ENCODE assay signal across 9 mouse cellular contexts in genomic region chr2:118510447-118511310, GRCm38 (mm10). TPM values are rescaled to one million over a fixed set of nuclear protein-coding genes. Genes with fewer than 3 reads are reported as not detected.
A peak's percentile ranks its signal among the peaks of the same experiment; 100 is the strongest.
DNase-seq lines count a peak whose midpoint lies in the region; ATAC-seq and TF ChIP-seq lines count a peak whose summit lies in the region.
"Had no signal": no experiment of that assay in that cellular context is flagged by ENCODE, and none has a peak within 500 bp of the region (broad histone marks: within the 10 kb centered on the region; RNA-seq: fewer than 3 reads in every experiment).

No protein-coding gene starts in this region.

- peak; percentile 33 for DNase-seq in liver
- peak; percentile 87 for DNase-seq in heart, postnatal 0 days (ENCODE audit: low spot score)
- peak; percentile 99 to 100 for DNase-seq in kidney, postnatal 25 days
- peak; percentile 55 for DNase-seq in urinary bladder, postnatal 25 days (ENCODE audit: low spot score)

- H3K4me3 ChIP-seq in liver, embryonic 12.5 days = no peak overlapping the region
- no peak overlapping the region for H3K4me3 ChIP-seq in forebrain, embryonic 16.5 days (replicated peaks; ENCODE audit: low read length)
- H3K4me3 ChIP-seq in heart, postnatal 0 days (ENCODE audit: low read depth, low read length) = no peak overlapping the region
- H3K4me3 ChIP-seq in limb, embryonic 15.5 days = no peak overlapping the region
- no peak overlapping the region for H3K4me3 ChIP-seq in neural tube, embryonic 14.5 days (ENCODE audit: low read depth, low read length)
- H3K4me3 ChIP-seq: erythroblast, embryonic 14.5 days had no signal

- no peak overlapping the region for H3K27ac ChIP-seq in liver, embryonic 12.5 days
- peak overlapping the region; percentile 48; the same call in 1 of the 2 replicates for H3K27ac ChIP-seq in forebrain, embryonic 16.5 days (ENCODE audit: low read length)
- H3K27ac ChIP-seq in heart, postnatal 0 days (ENCODE audit: low read depth) = peak overlapping the region; percentile 77
- H3K27ac ChIP-seq in limb, embryonic 15.5 days = peak overlapping the region; percentile 3; the same call in 1 of the 2 replicates
- H3K27ac ChIP-seq in neural tube, embryonic 14.5 days (ENCODE audit: low read depth, low read length) = peak overlapping the region; percentile 34; the same call in 1 of the 2 replicates

- no peak for ATAC-seq in liver, embryonic 12.5 days
- peak; percentile 95 for ATAC-seq in forebrain, embryonic 16.5 days
- peak; percentile 94 for ATAC-seq in heart, postnatal 0 days (ENCODE audit: insufficient read depth, low read depth)
- ATAC-seq in limb, embryonic 15.5 days (ENCODE audit: insufficient number of reproducible peaks, low FRiP score, low TSS enrichment, low read depth) = peak; percentile 80
- peak; percentile 95 for ATAC-seq in neural tube, embryonic 14.5 days (ENCODE audit: low read depth)

- H3K9me3 ChIP-seq in liver, embryonic 12.5 days (replicated peaks) = no peaks in the 10 kb centered on the region
- no peaks in the 10 kb centered on the region for H3K9me3 ChIP-seq in forebrain, embryonic 16.5 days (ENCODE audit: control insufficient read depth, low read length)
- H3K9me3 ChIP-seq in heart, postnatal 0 days (replicated peaks; ENCODE audit: control insufficient read depth, low read length) = no peaks in the 10 kb centered on the region
- H3K9me3 ChIP-seq in limb, embryonic 15.5 days = no peaks in the 10 kb centered on the region
- no peaks in the 10 kb centered on the region for H3K9me3 ChIP-seq in neural tube, embryonic 14.5 days (ENCODE audit: control insufficient read depth, low read length)

- no peaks in the 10 kb centered on the region for H3K36me3 ChIP-seq in liver, embryonic 12.5 days
- no peaks in the 10 kb centered on the region for H3K36me3 ChIP-seq in forebrain, embryonic 16.5 days (ENCODE audit: control insufficient read depth, insufficient read depth)
- H3K36me3 ChIP-seq in heart, postnatal 0 days (replicated peaks; ENCODE audit: control insufficient read depth, insufficient read depth, low read length) = no peaks in the 10 kb centered on the region
- no peaks in the 10 kb centered on the region for H3K36me3 ChIP-seq in limb, embryonic 15.5 days
- H3K36me3 ChIP-seq in neural tube, embryonic 14.5 days (ENCODE audit: control insufficient read depth, insufficient read depth, low read length) = no peaks in the 10 kb centered on the region

- H3K9ac ChIP-seq in liver, embryonic 12.5 days = no peak overlapping the region
- 0 out of 2 replicates have a peak overlapping the region, but pooled peaks have one; percentile 18 for H3K9ac ChIP-seq in forebrain, embryonic 16.5 days (replicated peaks; ENCODE audit: low read depth, low read length)
- 0 out of 2 replicates have a peak overlapping the region, but pooled peaks have one; percentile 22 for H3K9ac ChIP-seq in heart, postnatal 0 days (replicated peaks; ENCODE audit: low read depth, low read length)
- no peak overlapping the region for H3K9ac ChIP-seq in limb, embryonic 15.5 days
- no peak overlapping the region for H3K9ac ChIP-seq in neural tube, embryonic 14.5 days (replicated peaks; ENCODE audit: low read depth, low read length)

- H3K27me3 ChIP-seq in liver, embryonic 12.5 days (replicated peaks) = no peaks in the 10 kb centered on the region
- no peaks in the 10 kb centered on the region for H3K27me3 ChIP-seq in forebrain, embryonic 16.5 days (replicated peaks; ENCODE audit: control insufficient read depth, insufficient read depth, low read length)
- H3K27me3 ChIP-seq in heart, postnatal 0 days (ENCODE audit: control insufficient read depth, insufficient read depth, low read length) = no peaks in the 10 kb centered on the region
- no peaks in the 10 kb centered on the region for H3K27me3 ChIP-seq in limb, embryonic 15.5 days
- no peaks in the 10 kb centered on the region for H3K27me3 ChIP-seq in neural tube, embryonic 14.5 days (ENCODE audit: control insufficient read depth, insufficient read depth, low read length)

- no peak for TF ChIP-seq CTCF in heart, postnatal 0 days (IDR thresholded peaks at IDR 0.05; ENCODE audit: low read depth)

- 68% methylated on average over 29 of the region's 29 CpGs for WGBS in liver, embryonic 12.5 days (ENCODE audit: insufficient replicate concordance)
- 27% methylated on average over 29 of the region's 29 CpGs for WGBS in forebrain, embryonic 16.5 days
- WGBS in heart, postnatal 0 days = 46% methylated on average over 28 of the region's 29 CpGs
- 37% methylated on average over 29 of the region's 29 CpGs for WGBS in limb, embryonic 15.5 days
- WGBS in neural tube, embryonic 14.5 days = 29% methylated on average over 29 of the region's 29 CpGs

- H3K4me2 ChIP-seq in liver, embryonic 12.5 days = no peak overlapping the region
- H3K4me2 ChIP-seq in forebrain, embryonic 16.5 days (ENCODE audit: low read length) = 0 out of 2 replicates have a peak overlapping the region, but pooled peaks have one; percentile 14
- H3K4me2 ChIP-seq in heart, postnatal 0 days (ENCODE audit: low read depth, low read length) = peak overlapping the region; percentile 20; the same call in 1 of the 2 replicates
- peak overlapping the region; percentile 14; the same call in 1 of the 2 replicates for H3K4me2 ChIP-seq in limb, embryonic 15.5 days
- no peak overlapping the region for H3K4me2 ChIP-seq in neural tube, embryonic 14.5 days (ENCODE audit: low read depth, low read length)

- peak; percentile 73; the same call in 1 of the 2 replicates for TF ChIP-seq EP300 in heart, postnatal 0 days (IDR thresholded peaks at IDR 0.05; ENCODE audit: low read depth)

- H3K4me1 ChIP-seq in liver, embryonic 12.5 days = peaks cover 4% of the 10 kb centered on the region; the same call in 1 of the 2 replicates
- peaks cover 8% of the 10 kb centered on the region for H3K4me1 ChIP-seq in forebrain, embryonic 16.5 days (replicated peaks; ENCODE audit: control insufficient read depth, insufficient read depth, low read length)
- peaks cover 15% of the 10 kb centered on the region; the same call in 1 of the 2 replicates for H3K4me1 ChIP-seq in heart, postnatal 0 days (ENCODE audit: control insufficient read depth, insufficient read depth)
- H3K4me1 ChIP-seq in limb, embryonic 15.5 days = peaks cover 28% of the 10 kb centered on the region
- peaks cover 8% of the 10 kb centered on the region; the same call in 1 of the 2 replicates for H3K4me1 ChIP-seq in neural tube, embryonic 14.5 days (ENCODE audit: control insufficient read depth, insufficient read depth, low read length)

RNA-seq across cellular contexts. Expression of gene Srp14, which starts 31.2 kb away (rescaled TPM):
- polyA plus RNA-seq in liver, embryonic 12.5 days (2016; fragmentation: Nextera tagmentation; extraction: Ambion mirVana) = 130 TPM in 2 replicates
- polyA plus RNA-seq in forebrain, embryonic 16.5 days (2015; fragmentation: Nextera tagmentation; extraction: Ambion mirVana) = 316 and 322 TPM in 2 replicates
- 123 and 141 TPM in 2 replicates for total RNA-seq in heart, postnatal 0 days (2014; rRNA removed; ENCODE audit: low replicate concordance)
- 210 and 219 TPM in 2 replicates for polyA plus RNA-seq in heart, postnatal 0 days (2015; fragmentation: Nextera tagmentation; extraction: Ambion mirVana)
- polyA plus RNA-seq in limb, embryonic 15.5 days (2015; fragmentation: Nextera tagmentation; extraction: Ambion mirVana) = 235 and 240 TPM in 2 replicates
- 331 and 342 TPM in 2 replicates for polyA plus RNA-seq in neural tube, embryonic 14.5 days (2014; fragmentation: Nextera tagmentation; extraction: Ambion mirVana)

RNA-seq across cellular contexts. Expression of gene Bmf, which starts 38.8 kb away (rescaled TPM):
- 0.62 and 0.83 TPM in 2 replicates for polyA plus RNA-seq in liver, embryonic 12.5 days (2016; fragmentation: Nextera tagmentation; extraction: Ambion mirVana)
- 1.3 and 1.5 TPM in 2 replicates for polyA plus RNA-seq in forebrain, embryonic 16.5 days (2015; fragmentation: Nextera tagmentation; extraction: Ambion mirVana)
- 12.7 and 14.5 TPM in 2 replicates for total RNA-seq in heart, postnatal 0 days (2014; rRNA removed; ENCODE audit: low replicate concordance)
- 1.5 and 1.6 TPM in 2 replicates for polyA plus RNA-seq in heart, postnatal 0 days (2015; fragmentation: Nextera tagmentation; extraction: Ambion mirVana)
- polyA plus RNA-seq in limb, embryonic 15.5 days (2015; fragmentation: Nextera tagmentation; extraction: Ambion mirVana) = 3.8 and 5.9 TPM in 2 replicates
- 0.99 and 2.2 TPM in 2 replicates for polyA plus RNA-seq in neural tube, embryonic 14.5 days (2014; fragmentation: Nextera tagmentation; extraction: Ambion mirVana)

Comparison
In these comparisons a context has a peak if more than half of its experiments do, and no peak if none do; other contexts are left out.
1. DNase-seq: peak in every context shown above with its lines; median percentile 100 in kidney, postnatal 25 days; 87 in heart, postnatal 0 days; 55 in urinary bladder, postnatal 25 days; 33 in liver.
2. H3K4me2 ChIP-seq: peak in forebrain, embryonic 16.5 days (single experiment), heart, postnatal 0 days (single experiment) and limb, embryonic 15.5 days (single experiment); none in liver, embryonic 12.5 days (single experiment) and neural tube, embryonic 14.5 days (single experiment).
3. H3K9ac ChIP-seq: peak in forebrain, embryonic 16.5 days (single experiment) and heart, postnatal 0 days (single experiment); none in liver, embryonic 12.5 days (single experiment), limb, embryonic 15.5 days (single experiment) and neural tube, embryonic 14.5 days (single experiment).